Mouse (Mus musculus) midbrain, embryonic 11.5 days (tissue): ENCODE data around the gene Tex38. TPM values are rescaled to one million over a fixed set of nuclear protein-coding genes. Genes with fewer than 3 reads are reported as not detected.

Experiments
- ATAC-seq: fragments of 200-750 bp; cut with Nextera tagmentation; 2 replicates; pipeline ENCODE4 v1.8.0; 2017; ENCODE audit warnings: moderate TSS enrichment, moderate library complexity; ENCODE audit not compliant: low FRiP score
- DNase-seq: peaks from one replicate; pipeline ENCODE4 v3.0.0; 2015; ENCODE audit warnings: low spot score; ENCODE audit errors: missing footprints
- H3K27ac ChIP-seq: fragments of 300-500 bp; sonication (generic); 2 replicates; pipeline ENCODE4 v1.5.1; 2014; ENCODE audit warnings: low read depth, low read length
- H3K27me3 ChIP-seq: fragments of 300-500 bp; sonication (generic); 2 replicates; pipeline ENCODE4 v1.6.1; 2014; ENCODE audit warnings: mild to moderate bottlenecking, low read length, moderate library complexity, mixed read lengths; ENCODE audit not compliant: control insufficient read depth, insufficient read depth
- H3K36me3 ChIP-seq: fragments of 300-500 bp; sonication (generic); 2 replicates; pipeline ENCODE4 v1.6.1; 2014; ENCODE audit warnings: mild to moderate bottlenecking, low read length, moderate library complexity, mixed read lengths; ENCODE audit not compliant: control insufficient read depth, insufficient read depth
- H3K4me1 ChIP-seq: fragments of 300-500 bp; sonication (generic); 2 replicates; pipeline ENCODE4 v1.6.1; 2014; ENCODE audit warnings: low read length; ENCODE audit not compliant: control insufficient read depth, insufficient read depth
- H3K4me2 ChIP-seq: fragments of 300-500 bp; sonication (generic); 2 replicates; pipeline ENCODE4 v1.6.1; 2014; ENCODE audit warnings: mild to moderate bottlenecking, moderate library complexity
- H3K4me3 ChIP-seq: fragments of 300-500 bp; sonication (generic); 2 replicates; pipeline ENCODE4 v1.5.1; 2014; ENCODE audit warnings: low read depth, low read length
- H3K9ac ChIP-seq: fragments of 300-500 bp; sonication (generic); 2 replicates; pipeline ENCODE4 v1.6.1; 2014; ENCODE audit warnings: low read length
- H3K9me3 ChIP-seq: fragments of 300-500 bp; sonication (generic); 2 replicates; pipeline ENCODE4 v1.6.1; 2016; ENCODE audit warnings: low read length; ENCODE audit not compliant: control insufficient read depth
- WGBS: fragments of 180-500 bp; shearing (Covaris S2); extraction: QIAGEN DNeasy Blood & Tissue Kit; methylation state at CpG from one replicate; pipeline ENCODE4 v1.1.7; 2014; 5-methylcytosine and 5-hydroxymethylcytosine counted together
- polyA plus RNA-seq: library from polyadenylated mRNA; unstranded; fragments of >200 nt; fragmentation: Nextera tagmentation; extraction: Ambion mirVana; gene quantifications from 2 replicates; pipeline ENCODE4 v1.2.1, GENCODE M21; 2014

Gene Tex38
- polyA plus RNA-seq, 1 experiment from 2014 or later: not detected

- H3K9ac ChIP-seq: no peak overlapping the region
- H3K27me3 ChIP-seq: no peaks in the 10 kb centered on the region
- H3K4me3 ChIP-seq: no peak overlapping the region
- no peak overlapping the region for H3K27ac ChIP-seq
- ATAC-seq (no peak), DNase-seq (no peak)
- no peaks in the 10 kb centered on the region for H3K36me3 ChIP-seq
- H3K4me2 ChIP-seq: no peak overlapping the region
- H3K4me1 ChIP-seq: no peaks in the 10 kb centered on the region
- no peaks in the 10 kb centered on the region for H3K9me3 ChIP-seq
These were observed 40.6 kb upstream of the Tex38 start for GRCm38 (mm10) chr4:115821431-115821830.

- Histone ChIP-seq H3K27me3 (no peaks in the 10 kb centered on the region), H3K4me1 (no peaks in the 10 kb centered on the region), H3K4me2 (no peak overlapping the region), H3K4me3 (no peak overlapping the region), H3K27ac (no peak overlapping the region), H3K36me3 (no peaks in the 10 kb centered on the region), H3K9me3 (no peaks in the 10 kb centered on the region), H3K9ac (no peak overlapping the region)
- DNase-seq: no peak
- WGBS: 77% methylated on average over 3 of the region's 3 CpGs
- ATAC-seq: no peak
These were observed 40.1 kb upstream of the Tex38 start for GRCm38 (mm10) chr4:115820944-115821343.

GRCm38 (mm10) chr4:115820199-115820598 is 39.4 kb upstream of the Tex38 start:
- no peaks in the 10 kb centered on the region for H3K36me3 ChIP-seq
- no peaks in the 10 kb centered on the region for H3K9me3 ChIP-seq
- H3K4me1 ChIP-seq: no peaks in the 10 kb centered on the region
- DNase-seq (peak; percentile 41), ATAC-seq (no peak)
- no peak overlapping the region for H3K9ac ChIP-seq
- no peak overlapping the region for H3K4me3 ChIP-seq
- no peaks in the 10 kb centered on the region for H3K27me3 ChIP-seq
- no peak overlapping the region for H3K27ac ChIP-seq
- no peak overlapping the region for H3K4me2 ChIP-seq
- 80% methylated on average over 3 of the region's 3 CpGs for WGBS

GRCm38 (mm10) chr4:115815606-115816005 is 34.8 kb upstream of the Tex38 start:
- Histone ChIP-seq H3K27ac (no peak overlapping the region), H3K4me1 (no peaks in the 10 kb centered on the region), H3K36me3 (no peaks in the 10 kb centered on the region), H3K9ac (no peak overlapping the region), H3K27me3 (no peaks in the 10 kb centered on the region), H3K9me3 (no peaks in the 10 kb centered on the region), H3K4me3 (no peak overlapping the region), H3K4me2 (no peak overlapping the region)
- ATAC-seq (no peak), DNase-seq (no peak)
- WGBS: 91% methylated on average over 5 of the region's 5 CpGs

- no peak overlapping the region for H3K27ac ChIP-seq
- WGBS: 87% methylated on average over 4 of the region's 4 CpGs
These were observed 31.5 kb upstream of the Tex38 start for GRCm38 (mm10) chr4:115812326-115812725.

GRCm38 (mm10) chr4:115799981-115800380 is 19.2 kb upstream of the Tex38 start:
- H3K9me3 ChIP-seq: no peaks in the 10 kb centered on the region
- H3K4me3 ChIP-seq: no peak overlapping the region
- H3K27ac ChIP-seq: no peak overlapping the region
- no peak for ATAC-seq
- no peak overlapping the region for H3K9ac ChIP-seq
- H3K4me2 ChIP-seq: no peak overlapping the region
- H3K27me3 ChIP-seq: no peaks in the 10 kb centered on the region
- DNase-seq: no peak
- no peaks in the 10 kb centered on the region for H3K36me3 ChIP-seq
- H3K4me1 ChIP-seq: no peaks in the 10 kb centered on the region
- WGBS: 96% methylated on average over 3 of the region's 3 CpGs

More at GRCm38 (mm10) chr4:115812326-115812725, 31.5 kb upstream of the Tex38 start:
- no peak for ATAC-seq
- DNase-seq: no peak
- Histone ChIP-seq H3K4me1 (no peaks in the 10 kb centered on the region), H3K4me3 (no peak overlapping the region), H3K9ac (no peak overlapping the region), H3K9me3 (no peaks in the 10 kb centered on the region), H3K36me3 (no peaks in the 10 kb centered on the region), H3K4me2 (no peak overlapping the region), H3K27me3 (no peaks in the 10 kb centered on the region)

- H3K27me3 ChIP-seq: no peaks in the 10 kb centered on the region
- no peak for DNase-seq
- no peaks in the 10 kb centered on the region for H3K9me3 ChIP-seq
- H3K9ac ChIP-seq: no peak overlapping the region
- H3K4me1 ChIP-seq: no peaks in the 10 kb centered on the region
- ATAC-seq: no peak
- H3K27ac ChIP-seq: no peak overlapping the region
- no peak overlapping the region for H3K4me3 ChIP-seq
- WGBS: 96% methylated on average over 3 of the region's 3 CpGs
- no peak overlapping the region for H3K4me2 ChIP-seq
- H3K36me3 ChIP-seq: no peaks in the 10 kb centered on the region
These were observed 14.5 kb upstream of the Tex38 start for GRCm38 (mm10) chr4:115795360-115795759.

GRCm38 (mm10) chr4:115790864-115791263 is 10.0 kb upstream of the Tex38 start:
- Histone ChIP-seq H3K4me3 (no peak overlapping the region), H3K9ac (no peak overlapping the region), H3K9me3 (no peaks in the 10 kb centered on the region), H3K27ac (no peak overlapping the region), H3K36me3 (no peaks in the 10 kb centered on the region), H3K4me2 (no peak overlapping the region), H3K27me3 (no peaks in the 10 kb centered on the region), H3K4me1 (no peaks in the 10 kb centered on the region)
- WGBS: 86% methylated on average over 3 of the region's 3 CpGs
- no peak for ATAC-seq
- DNase-seq: no peak

GRCm38 (mm10) chr4:115785511-115786034 is 4.8 kb upstream of the Tex38 start:
- ATAC-seq (peak; percentile 10; the same call in 1 of the 2 replicates), DNase-seq (peak; percentile 85)
- H3K27ac ChIP-seq: no peak overlapping the region
- peaks cover 5% of the 10 kb centered on the region for H3K4me1 ChIP-seq
- no peaks in the 10 kb centered on the region for H3K9me3 ChIP-seq
- 63% methylated on average over 7 of the region's 7 CpGs for WGBS
- no peaks in the 10 kb centered on the region for H3K36me3 ChIP-seq
- H3K4me3 ChIP-seq: peak overlapping the region; percentile 71
- H3K9ac ChIP-seq: peak overlapping the region; percentile 74
- H3K27me3 ChIP-seq: no peaks in the 10 kb centered on the region
- peak overlapping the region; percentile 70 for H3K4me2 ChIP-seq
